Mouse (Mus musculus) thymus, adult 2 months (tissue): ENCODE data around the gene Ddah1.

ENCODE experiments used
- CTCF ChIP-seq: fragments of 200-500 bp; IDR thresholded peaks from 2 replicates; pipeline ENCODE4 v1.5.1; 2012; ENCODE audit warnings: mild to moderate bottlenecking, control low read depth, low read length, moderate library complexity, borderline replicate concordance; ENCODE audit not compliant: control insufficient read depth, poor library complexity, insufficient read depth; ENCODE audit errors: extremely low read depth
- POLR2A ChIP-seq: fragments of 200-500 bp; IDR thresholded peaks from 2 replicates; pipeline ENCODE4 v1.6.1; 2012; ENCODE audit warnings: mild to moderate bottlenecking, low read length, control low read depth, moderate library complexity; ENCODE audit not compliant: control insufficient read depth, poor library complexity, insufficient read depth; ENCODE audit errors: extremely low read depth

DNA sequence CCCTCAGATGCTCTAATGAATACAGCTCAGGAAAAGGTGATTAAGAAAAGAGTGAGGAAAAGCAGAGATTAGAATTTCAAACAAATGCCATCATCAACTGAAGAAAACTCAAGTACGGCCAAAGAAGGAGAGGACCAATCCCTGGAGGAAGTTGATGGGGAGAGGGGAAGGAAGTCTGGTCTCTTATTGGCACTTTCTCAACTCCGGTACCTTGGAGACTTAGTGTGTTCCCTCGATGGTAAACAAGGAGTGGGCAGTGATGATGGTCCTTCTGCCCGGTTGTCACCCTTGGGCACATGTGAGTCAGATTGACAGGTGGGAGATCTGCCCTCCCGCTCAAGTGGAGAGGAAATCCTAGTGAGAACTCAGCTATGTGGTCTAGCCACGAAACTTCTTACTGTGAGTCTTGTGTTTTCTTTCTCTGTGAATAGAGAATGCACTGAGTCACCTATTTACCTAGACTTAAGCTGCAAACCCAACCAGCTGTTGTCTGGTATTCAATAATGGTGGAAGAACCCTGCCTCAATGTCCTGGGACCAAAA is 129.0 kb downstream of the Ddah1 start:
- TF ChIP-seq POLR2A (no peak), CTCF (no peak)
